Comparison of ENCODE assay signal across 9 mouse cellular contexts in the genomic region with DNA sequence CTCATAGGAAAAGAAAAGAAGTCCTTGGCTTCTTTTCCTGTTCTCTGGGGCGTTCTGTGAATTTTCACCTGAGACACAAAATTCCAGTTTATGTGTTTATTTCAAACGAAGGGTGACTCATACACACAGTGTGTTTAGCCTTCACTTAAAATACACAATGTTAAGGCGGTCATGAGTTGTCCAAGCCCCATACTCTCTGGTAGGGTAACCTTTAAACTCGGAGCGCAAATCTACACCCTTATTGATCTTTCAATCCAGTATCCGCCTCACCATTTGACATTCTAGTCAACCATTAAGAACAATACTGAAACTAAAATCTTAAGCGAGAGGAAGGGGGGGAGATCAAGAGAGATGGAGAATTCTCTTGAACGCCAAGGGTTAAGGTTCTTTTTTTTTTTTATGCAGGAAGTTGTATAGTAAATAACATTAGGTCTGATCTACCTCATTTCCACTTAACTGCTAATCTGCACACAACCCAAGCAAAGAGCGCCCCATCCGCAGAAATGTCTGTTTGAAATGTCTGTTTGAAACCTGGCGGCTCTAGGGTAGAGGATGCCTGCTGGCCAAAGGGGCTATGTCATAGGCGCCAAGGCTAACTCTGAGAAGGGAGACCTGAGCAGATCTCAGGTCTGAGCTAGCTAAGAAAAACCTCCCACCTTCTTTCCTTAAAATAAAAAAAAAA. TPM values are rescaled to one million over a fixed set of nuclear protein-coding genes. Genes with fewer than 3 reads are reported as not detected.
DNase-seq lines count a peak whose midpoint lies in the region; ATAC-seq and TF ChIP-seq lines count a peak whose summit lies in the region.
"Had no signal": no experiment of that assay in that cellular context is flagged by ENCODE, and none has a peak within 500 bp of the region (broad histone marks: within the 10 kb centered on the region; RNA-seq: fewer than 3 reads in every experiment).

No protein-coding gene starts in this region.

- WGBS in neural tube, embryonic 13.5 days: 7% methylated on average over 12 of the region's 12 CpGs
- WGBS in hindbrain, embryonic 11.5 days: 3% methylated on average over 12 of the region's 12 CpGs
- 46% methylated on average over 12 of the region's 12 CpGs for WGBS in liver, postnatal 0 days (ENCODE audit: insufficient replicate concordance)

- 0 out of 2 replicates have a peak overlapping the region, but pooled peaks have one; percentile 67 for H3K4me2 ChIP-seq in neural tube, embryonic 13.5 days
- no peak overlapping the region; the same call in 1 of the 2 replicates for H3K4me2 ChIP-seq in hindbrain, embryonic 11.5 days (replicated peaks; ENCODE audit: low read depth, low read length)
- H3K4me2 ChIP-seq in liver, postnatal 0 days (ENCODE audit: low read depth, low read length): peak overlapping the region; percentile 97

- TF ChIP-seq EP300 in liver, postnatal 0 days (IDR thresholded peaks at IDR 0.05; ENCODE audit: low read depth): no peak

- H3K27ac ChIP-seq in neural tube, embryonic 13.5 days (replicated peaks): no peak overlapping the region
- no peak overlapping the region for H3K27ac ChIP-seq in hindbrain, embryonic 11.5 days (ENCODE audit: low read depth, low read length)
- no peak overlapping the region for H3K27ac ChIP-seq in liver, postnatal 0 days (ENCODE audit: low read depth)

- peaks cover 100% of the 10 kb centered on the region for H3K27me3 ChIP-seq in neural tube, embryonic 13.5 days
- peaks cover 73% of the 10 kb centered on the region for H3K27me3 ChIP-seq in hindbrain, embryonic 11.5 days (ENCODE audit: control insufficient read depth, insufficient read depth, low read length)
- peaks cover 63% of the 10 kb centered on the region for H3K27me3 ChIP-seq in liver, postnatal 0 days (ENCODE audit: insufficient read depth, low read length)

- no peak for TF ChIP-seq CTCF in liver, postnatal 0 days (IDR thresholded peaks at IDR 0.05; ENCODE audit: low read depth)

- H3K36me3 ChIP-seq in neural tube, embryonic 13.5 days: no peaks in the 10 kb centered on the region
- no peaks in the 10 kb centered on the region for H3K36me3 ChIP-seq in hindbrain, embryonic 11.5 days (ENCODE audit: control insufficient read depth, insufficient read depth, low read length)
- no peaks in the 10 kb centered on the region for H3K36me3 ChIP-seq in liver, postnatal 0 days (replicated peaks; ENCODE audit: insufficient read depth, low read length)

- no peak for ATAC-seq in neural tube, embryonic 13.5 days (ENCODE audit: low read depth)
- ATAC-seq in hindbrain, embryonic 11.5 days (ENCODE audit: low FRiP score): no peak
- ATAC-seq in liver, postnatal 0 days: no peak

- H3K9ac ChIP-seq in neural tube, embryonic 13.5 days: no peak overlapping the region
- no peak overlapping the region for H3K9ac ChIP-seq in hindbrain, embryonic 11.5 days (ENCODE audit: low read depth, low read length)
- H3K9ac ChIP-seq in liver, postnatal 0 days (replicated peaks): no peak overlapping the region

- H3K9me3 ChIP-seq in neural tube, embryonic 13.5 days: no peaks in the 10 kb centered on the region
- no peaks in the 10 kb centered on the region for H3K9me3 ChIP-seq in hindbrain, embryonic 11.5 days (ENCODE audit: control insufficient read depth, low read length)
- H3K9me3 ChIP-seq in liver, postnatal 0 days (ENCODE audit: low read length): no peaks in the 10 kb centered on the region

- DNase-seq in neural tube, embryonic 10.5 days (ENCODE audit: extremely low spot score, low spot score): no peak
- DNase-seq in hindbrain, embryonic 11.5 days (ENCODE audit: low spot score): peak; percentile 48
- no peak for DNase-seq in liver, postnatal 0 days
- DNase-seq in thymus, postnatal 4 days: peak; percentile 67
- no peak for DNase-seq in adipocyte (ENCODE audit: low spot score)
- DNase-seq in adrenal gland, adult 18-20 months (ENCODE audit: low spot score in 2 of 2): no peak

- peak overlapping the region; percentile 39; the same call in 1 of the 2 replicates for H3K4me3 ChIP-seq in neural tube, embryonic 13.5 days
- peak overlapping the region; percentile 43; the same call in 1 of the 2 replicates for H3K4me3 ChIP-seq in hindbrain, embryonic 11.5 days (ENCODE audit: low read depth, low read length)
- peak overlapping the region; percentile 62 for H3K4me3 ChIP-seq in liver, postnatal 0 days (ENCODE audit: low read depth, low read length)

- H3K4me1 ChIP-seq in neural tube, embryonic 13.5 days (replicated peaks): peaks cover 39% of the 10 kb centered on the region
- peaks cover 2% of the 10 kb centered on the region; the same call in 1 of the 2 replicates for H3K4me1 ChIP-seq in hindbrain, embryonic 11.5 days (replicated peaks; ENCODE audit: control insufficient read depth, insufficient read depth, low read length)
- H3K4me1 ChIP-seq in liver, postnatal 0 days (ENCODE audit: insufficient read depth): peaks cover 18% of the 10 kb centered on the region

RNA-seq across cellular contexts. Expression of a gene that starts 5.2 kb away (rescaled TPM):
- polyA plus RNA-seq in neural tube, embryonic 13.5 days (2015; fragmentation: Nextera tagmentation; extraction: Ambion mirVana): 0.29 TPM in 1 of 2 replicates, not detected in the other
- 0.24 and 0.71 TPM in 2 replicates for polyA plus RNA-seq in hindbrain, embryonic 11.5 days (2014; fragmentation: Nextera tagmentation; extraction: Ambion mirVana)
- not detected in 2 replicates for polyA plus RNA-seq in liver, postnatal 0 days (2015; fragmentation: Nextera tagmentation; extraction: Ambion mirVana)
- total RNA-seq in adrenal gland, adult 18-20 months (2021): 1 to 10 TPM; 1.1 to 1.4 TPM
- total RNA-seq: common myeloid progenitor, adult 5-6 weeks; hematopoietic stem cell, adult 5-6 weeks had no signal

RNA-seq across cellular contexts. Expression of a gene that starts 13.5 kb away (rescaled TPM):
- 1.1 TPM in 1 of 2 replicates, not detected in the other for polyA plus RNA-seq in neural tube, embryonic 13.5 days (2015; fragmentation: Nextera tagmentation; extraction: Ambion mirVana)
- polyA plus RNA-seq in hindbrain, embryonic 11.5 days (2014; fragmentation: Nextera tagmentation; extraction: Ambion mirVana): 1.6 and 3.3 TPM in 2 replicates
- not detected in 2 replicates for polyA plus RNA-seq in liver, postnatal 0 days (2015; fragmentation: Nextera tagmentation; extraction: Ambion mirVana)
- total RNA-seq in adrenal gland, adult 18-20 months (2021): not detected
- total RNA-seq: common myeloid progenitor, adult 5-6 weeks; hematopoietic stem cell, adult 5-6 weeks had no signal

RNA-seq across cellular contexts. Expression of a gene that starts 14.0 kb away (rescaled TPM):
- 10.1 and 12.4 TPM in 2 replicates for polyA plus RNA-seq in neural tube, embryonic 13.5 days (2015; fragmentation: Nextera tagmentation; extraction: Ambion mirVana)
- polyA plus RNA-seq in hindbrain, embryonic 11.5 days (2014; fragmentation: Nextera tagmentation; extraction: Ambion mirVana): 18.6 and 22.9 TPM in 2 replicates
- polyA plus RNA-seq in liver, postnatal 0 days (2015; fragmentation: Nextera tagmentation; extraction: Ambion mirVana): 1.1 and 1.3 TPM in 2 replicates
- 10 to 100 TPM; 11.7 to 14.2 TPM for total RNA-seq in adrenal gland, adult 18-20 months (2021)

Comparison
In these comparisons a context has a peak if more than half of its experiments do, and no peak if none do; other contexts are left out.
1. DNase-seq: peak in hindbrain, embryonic 11.5 days (single experiment) and thymus, postnatal 4 days (single experiment); none in neural tube, embryonic 10.5 days (single experiment), liver, postnatal 0 days (single experiment), adipocyte (single experiment) and adrenal gland, adult 18-20 months (0 of 2).
2. Peak in every context shown above with its lines, with median percentiles within 50 percentile points of each other: H3K4me3 ChIP-seq.